Mouse (Mus musculus) heart, embryonic 14.5 days (tissue): ENCODE measurements around the gene Aldh3a2. TPM values are rescaled to one million over a fixed set of nuclear protein-coding genes. Genes with fewer than 3 reads are reported as not detected.
A peak's percentile ranks its signal among the peaks of the same experiment; 100 is the strongest.

Experiments
- ATAC-seq: fragments of 200-750 bp; cut with Nextera tagmentation; 2 replicates; pipeline ENCODE4 v1.8.0; 2017; ENCODE audit warnings: low read depth, moderate TSS enrichment; ENCODE audit not compliant: insufficient number of reproducible peaks, insufficient read depth, low FRiP score
- H3K27ac ChIP-seq, 2 experiments: fragments of 200-500 bp in 1 of 2; fragments of 300-500 bp in 1 of 2; sonication (generic) in 1 of 2; replicated peaks in 1 of 2; 2 replicates each; pipeline ENCODE4 v1.5.1; 2012 to 2014; ENCODE audit warnings: low read depth in 2 of 2, low read length in 2 of 2, control low read depth in 1 of 2, mild to moderate bottlenecking in 1 of 2, mixed read lengths in 1 of 2; ENCODE audit not compliant: control insufficient read depth in 1 of 2, insufficient read depth in 1 of 2
- H3K27me3 ChIP-seq: fragments of 300-500 bp; sonication (generic); 2 replicates; pipeline ENCODE4 v1.6.1; 2014; ENCODE audit warnings: mild to moderate bottlenecking, low read length, control low read depth; ENCODE audit not compliant: control insufficient read depth, insufficient read depth
- H3K36me3 ChIP-seq: fragments of 300-500 bp; sonication (generic); 2 replicates; pipeline ENCODE4 v1.6.1; 2014; ENCODE audit warnings: mild to moderate bottlenecking, control low read depth, low read length, mixed read lengths; ENCODE audit not compliant: control insufficient read depth, insufficient read depth
- H3K4me1 ChIP-seq, 2 experiments: fragments of 200-500 bp in 1 of 2; fragments of 300-500 bp in 1 of 2; sonication (generic) in 1 of 2; 2 replicates each; pipeline ENCODE4 v1.6.1; 2012 to 2014; ENCODE audit warnings: low read length in 2 of 2, control low read depth in 1 of 2, mixed read lengths in 1 of 2; ENCODE audit not compliant: control insufficient read depth in 2 of 2, insufficient read depth in 2 of 2
- H3K4me2 ChIP-seq: fragments of 300-500 bp; sonication (generic); 2 replicates; pipeline ENCODE4 v1.6.1; 2014; ENCODE audit warnings: mild to moderate bottlenecking, low read length
- H3K4me3 ChIP-seq, 2 experiments: fragments of 200-500 bp in 1 of 2; fragments of 300-500 bp in 1 of 2; sonication (generic) in 1 of 2; 2 replicates each; pipeline ENCODE4 v1.5.1; 2012 to 2014; ENCODE audit warnings: low read length in 2 of 2, mild to moderate bottlenecking in 2 of 2, control low read depth in 1 of 2, low read depth in 1 of 2, moderate library complexity in 1 of 2; ENCODE audit not compliant: control insufficient read depth in 1 of 2, insufficient read depth in 1 of 2
- H3K9ac ChIP-seq: fragments of 300-500 bp; sonication (generic); 2 replicates; pipeline ENCODE4 v1.6.1; 2014; ENCODE audit warnings: mild to moderate bottlenecking, low read length
- H3K9me3 ChIP-seq: fragments of 300-500 bp; sonication (generic); 2 replicates; pipeline ENCODE4 v1.6.1; 2016; ENCODE audit warnings: low read length, control low read depth; ENCODE audit not compliant: control insufficient read depth
- WGBS: fragments of 180-500 bp; shearing (Covaris S2); extraction: QIAGEN DNeasy Blood & Tissue Kit; methylation state at CpG from one replicate; pipeline ENCODE4 v1.1.7; 2014; 5-methylcytosine and 5-hydroxymethylcytosine counted together
- polyA plus RNA-seq: library from polyadenylated mRNA; unstranded; fragments of >200 nt; fragmentation: Nextera tagmentation; extraction: Ambion mirVana; gene quantifications from 2 replicates; pipeline ENCODE4 v1.2.1, GENCODE M21; 2014

Aldh3a2 gene
- polyA plus RNA-seq, 1 experiment from 2014 or later, result 43.8 TPM

GRCm38 (mm10) chr11:61300716-61301392, 33.6 kb upstream of the Aldh3a2 start:
- Histone ChIP-seq H3K4me2 (peak overlapping the region; percentile 58), H3K9ac (peak overlapping the region; percentile 64), H3K27me3 (no peaks in the 10 kb centered on the region), H3K4me3 (peak overlapping the region; percentile 14 to 29; a peak in 3 of 4 replicates), H3K36me3 (no peaks in the 10 kb centered on the region), H3K4me1 (peaks cover 12 to 23% of the 10 kb centered on the region in 2 experiments), H3K9me3 (peaks cover 6% of the 10 kb centered on the region; the same call in 1 of the 2 replicates), H3K27ac (0 out of 4 replicates have a peak overlapping the region, but pooled peaks of 1 of the 2 experiments have one; percentile 19)
- 20% methylated on average over 15 of the region's 16 CpGs for WGBS
- peak; percentile 54; the same call in 1 of the 2 replicates for ATAC-seq

GRCm38 (mm10) chr11:61300205-61300604, 32.9 kb upstream of the Aldh3a2 start:
- Histone ChIP-seq H3K9me3 (no peaks in the 10 kb centered on the region), H3K4me2 (peak overlapping the region; percentile 58), H3K27ac (no peak overlapping the region), H3K9ac (peak overlapping the region; percentile 44; the same call in 1 of the 2 replicates), H3K4me3 (no peak overlapping the region), H3K27me3 (no peaks in the 10 kb centered on the region), H3K36me3 (no peaks in the 10 kb centered on the region), H3K4me1 (peaks cover 12 to 23% of the 10 kb centered on the region in 2 experiments)
- no peak for ATAC-seq
- 50% methylated on average over 3 of the region's 3 CpGs for WGBS

- ATAC-seq, result no peak
- Histone ChIP-seq H3K27me3 (no peaks in the 10 kb centered on the region), H3K9me3 (no peaks in the 10 kb centered on the region), H3K4me3 (no peak overlapping the region), H3K4me1 (peaks cover 12 to 23% of the 10 kb centered on the region in 2 experiments), H3K27ac (no peak overlapping the region), H3K36me3 (no peaks in the 10 kb centered on the region), H3K4me2 (no peak overlapping the region), H3K9ac (no peak overlapping the region)
- WGBS, result 69% methylated on average over 2 of the region's 2 CpGs
These were observed 30.6 kb upstream of the Aldh3a2 start for GRCm38 (mm10) chr11:61297901-61298300.

- Histone ChIP-seq H3K4me1 (peaks cover 12 to 23% of the 10 kb centered on the region in 2 experiments), H3K9ac (no peak overlapping the region), H3K27ac (no peak overlapping the region), H3K36me3 (no peaks in the 10 kb centered on the region), H3K4me3 (no peak overlapping the region), H3K27me3 (no peaks in the 10 kb centered on the region), H3K4me2 (no peak overlapping the region), H3K9me3 (no peaks in the 10 kb centered on the region)
- WGBS, result 85% methylated on average over 2 of the region's 2 CpGs
- ATAC-seq, result no peak
These were observed 30.1 kb upstream of the Aldh3a2 start for GRCm38 (mm10) chr11:61297326-61297725.

GRCm38 (mm10) chr11:61296556-61296955, 29.3 kb upstream of the Aldh3a2 start:
- 71% methylated on average over 1 of the region's 1 CpGs for WGBS
- H3K4me3 ChIP-seq, result no peak overlapping the region
- H3K9ac ChIP-seq, result no peak overlapping the region
- ATAC-seq, result no peak
- no peaks in the 10 kb centered on the region for H3K9me3 ChIP-seq
- H3K4me1 ChIP-seq, result peaks cover 12 to 23% of the 10 kb centered on the region in 2 experiments
- no peaks in the 10 kb centered on the region for H3K36me3 ChIP-seq
- H3K4me2 ChIP-seq, result no peak overlapping the region
- no peaks in the 10 kb centered on the region for H3K27me3 ChIP-seq
- H3K27ac ChIP-seq, result no peak overlapping the region

- Histone ChIP-seq H3K4me2 (no peak overlapping the region), H3K9ac (no peak overlapping the region), H3K9me3 (no peaks in the 10 kb centered on the region), H3K4me3 (no peak overlapping the region), H3K36me3 (no peaks in the 10 kb centered on the region), H3K4me1 (peaks cover 8 to 17% of the 10 kb centered on the region in 2 experiments), H3K27ac (no peak overlapping the region), H3K27me3 (no peaks in the 10 kb centered on the region)
- WGBS, result 81% methylated on average over 2 of the region's 2 CpGs
- ATAC-seq, result no peak
These were observed 28.3 kb upstream of the Aldh3a2 start for GRCm38 (mm10) chr11:61295556-61295955.

- ATAC-seq, result no peak
- no peak overlapping the region for H3K4me3 ChIP-seq
- H3K27ac ChIP-seq, result no peak overlapping the region
- peaks cover 0 to 8% of the 10 kb centered on the region in 2 experiments; a peak in 2 of 4 replicates for H3K4me1 ChIP-seq
- H3K4me2 ChIP-seq, result no peak overlapping the region
- H3K9me3 ChIP-seq, result no peaks in the 10 kb centered on the region
- H3K36me3 ChIP-seq, result no peaks in the 10 kb centered on the region
- WGBS, result 65% methylated on average over 3 of the region's 3 CpGs
- H3K27me3 ChIP-seq, result no peaks in the 10 kb centered on the region
- H3K9ac ChIP-seq, result no peak overlapping the region
These were observed 27.2 kb upstream of the Aldh3a2 start for GRCm38 (mm10) chr11:61294431-61294830.
